Mouse (Mus musculus): ENCODE measurements around the gene Zfp334. TPM values are rescaled to one million over a fixed set of nuclear protein-coding genes. Genes with fewer than 3 reads are reported as not detected.
A peak's percentile ranks its signal among the peaks of the same experiment; 100 is the strongest.

The Zfp334 gene
- polyA plus RNA-seq, 1 experiment from 2014 or later, result 8.7 TPM

GRCm38 (mm10) chr2:165391561-165391960 is 3.5 kb upstream of the Zfp334 start:
- H3K9me3 ChIP-seq (ENCODE audit: control insufficient read depth, low read length), result no peaks in the 10 kb centered on the region
- peak; percentile 85 for DNase-seq (ENCODE audit: low spot score)
- peak; percentile 48; the same call in 1 of the 2 replicates for ATAC-seq (ENCODE audit: low read depth)
- 8% methylated on average over 8 of the region's 8 CpGs for whole genome bisulfite sequencing
- H3K27me3 ChIP-seq (replicated peaks; ENCODE audit: control insufficient read depth, insufficient read depth, low read length), result no peaks in the 10 kb centered on the region
- peaks cover 3% of the 10 kb centered on the region; the same call in 1 of the 2 replicates for H3K36me3 ChIP-seq (ENCODE audit: control insufficient read depth, insufficient read depth, low read length)
- H3K27ac ChIP-seq (replicated peaks; ENCODE audit: low read depth, low read length), result no peak overlapping the region
- H3K9ac ChIP-seq (ENCODE audit: low read depth, low read length), result no peak overlapping the region
- H3K4me3 ChIP-seq (ENCODE audit: low read depth, low read length), result no peak overlapping the region
- no peak overlapping the region for H3K4me2 ChIP-seq (ENCODE audit: low read depth, low read length)
- peaks cover 13% of the 10 kb centered on the region for H3K4me1 ChIP-seq (ENCODE audit: control insufficient read depth, insufficient read depth, low read length)

- ATAC-seq (ENCODE audit: low read depth), result no peak
- Histone ChIP-seq H3K36me3 (ENCODE audit: control insufficient read depth, insufficient read depth, low read length) (peaks cover 24% of the 10 kb centered on the region), H3K9me3 (ENCODE audit: control insufficient read depth, low read length) (no peaks in the 10 kb centered on the region), H3K4me2 (ENCODE audit: low read depth, low read length) (no peak overlapping the region), H3K27me3 (replicated peaks; ENCODE audit: control insufficient read depth, insufficient read depth, low read length) (no peaks in the 10 kb centered on the region), H3K4me3 (ENCODE audit: low read depth, low read length) (no peak overlapping the region), H3K4me1 (ENCODE audit: control insufficient read depth, insufficient read depth, low read length) (peaks cover 7% of the 10 kb centered on the region), H3K9ac (ENCODE audit: low read depth, low read length) (no peak overlapping the region), H3K27ac (replicated peaks; ENCODE audit: low read depth, low read length) (no peak overlapping the region)
- 78% methylated on average over 6 of the region's 6 CpGs for WGBS
- no peak for DNase-seq (ENCODE audit: low spot score)
Measured at GRCm38 (mm10) chr2:165389299-165389952, 1.4 kb upstream of the Zfp334 start.

GRCm38 (mm10) chr2:165387370-165387769 is 689 bp downstream of the Zfp334 start:
- Histone ChIP-seq H3K9ac (ENCODE audit: low read depth, low read length) (peak overlapping the region; percentile 95), H3K4me1 (ENCODE audit: control insufficient read depth, insufficient read depth, low read length) (peaks cover 7% of the 10 kb centered on the region), H3K27me3 (replicated peaks; ENCODE audit: control insufficient read depth, insufficient read depth, low read length) (no peaks in the 10 kb centered on the region), H3K9me3 (ENCODE audit: control insufficient read depth, low read length) (no peaks in the 10 kb centered on the region), H3K4me2 (ENCODE audit: low read depth, low read length) (peak overlapping the region; percentile 66), H3K27ac (replicated peaks; ENCODE audit: low read depth, low read length) (peak overlapping the region; percentile 79), H3K36me3 (ENCODE audit: control insufficient read depth, insufficient read depth, low read length) (peaks cover 45% of the 10 kb centered on the region), H3K4me3 (ENCODE audit: low read depth, low read length) (peak overlapping the region; percentile 83)
- 10% methylated on average over 4 of the region's 4 CpGs for WGBS
- DNase-seq (ENCODE audit: low spot score) (no peak), ATAC-seq (ENCODE audit: low read depth) (no peak)

GRCm38 (mm10) chr2:165380050-165380449 is 8.0 kb downstream of the Zfp334 start:
- no peak for ATAC-seq (ENCODE audit: low read depth)
- Histone ChIP-seq H3K4me1 (ENCODE audit: control insufficient read depth, insufficient read depth, low read length) (no peaks in the 10 kb centered on the region), H3K4me2 (ENCODE audit: low read depth, low read length) (no peak overlapping the region), H3K9ac (ENCODE audit: low read depth, low read length) (no peak overlapping the region), H3K9me3 (ENCODE audit: control insufficient read depth, low read length) (peaks cover 24% of the 10 kb centered on the region), H3K4me3 (ENCODE audit: low read depth, low read length) (no peak overlapping the region), H3K36me3 (ENCODE audit: control insufficient read depth, insufficient read depth, low read length) (peaks cover 95% of the 10 kb centered on the region), H3K27me3 (replicated peaks; ENCODE audit: control insufficient read depth, insufficient read depth, low read length) (no peaks in the 10 kb centered on the region), H3K27ac (replicated peaks; ENCODE audit: low read depth, low read length) (no peak overlapping the region)
- WGBS, result 97% methylated on average over 25 of the region's 25 CpGs
- DNase-seq (ENCODE audit: low spot score), result no peak

- DNase-seq (ENCODE audit: low spot score) (no peak), ATAC-seq (ENCODE audit: low read depth) (no peak)
- Histone ChIP-seq H3K4me3 (ENCODE audit: low read depth, low read length) (no peak overlapping the region), H3K27ac (replicated peaks; ENCODE audit: low read depth, low read length) (no peak overlapping the region), H3K9me3 (ENCODE audit: control insufficient read depth, low read length) (peaks cover 12% of the 10 kb centered on the region), H3K27me3 (replicated peaks; ENCODE audit: control insufficient read depth, insufficient read depth, low read length) (no peaks in the 10 kb centered on the region), H3K36me3 (ENCODE audit: control insufficient read depth, insufficient read depth, low read length) (peaks cover 63% of the 10 kb centered on the region), H3K4me1 (ENCODE audit: control insufficient read depth, insufficient read depth, low read length) (no peaks in the 10 kb centered on the region), H3K9ac (ENCODE audit: low read depth, low read length) (no peak overlapping the region), H3K4me2 (ENCODE audit: low read depth, low read length) (no peak overlapping the region)
- WGBS, result 88% methylated on average over 4 of the region's 4 CpGs
Measured at GRCm38 (mm10) chr2:165376001-165376400, 12.1 kb downstream of the Zfp334 start.

- ATAC-seq (ENCODE audit: low read depth), result no peak
- H3K9me3 ChIP-seq (ENCODE audit: control insufficient read depth, low read length), result peaks cover 7% of the 10 kb centered on the region
- no peak overlapping the region for H3K4me2 ChIP-seq (ENCODE audit: low read depth, low read length)
- H3K4me1 ChIP-seq (ENCODE audit: control insufficient read depth, insufficient read depth, low read length), result no peaks in the 10 kb centered on the region
- no peak overlapping the region for H3K27ac ChIP-seq (replicated peaks; ENCODE audit: low read depth, low read length)
- no peaks in the 10 kb centered on the region for H3K27me3 ChIP-seq (replicated peaks; ENCODE audit: control insufficient read depth, insufficient read depth, low read length)
- no peak overlapping the region for H3K4me3 ChIP-seq (ENCODE audit: low read depth, low read length)
- peaks cover 57% of the 10 kb centered on the region for H3K36me3 ChIP-seq (ENCODE audit: control insufficient read depth, insufficient read depth, low read length)
- DNase-seq (ENCODE audit: low spot score), result no peak
- 86% methylated on average over 5 of the region's 5 CpGs for WGBS
- H3K9ac ChIP-seq (ENCODE audit: low read depth, low read length), result no peak overlapping the region
Measured at GRCm38 (mm10) chr2:165375478-165375877, 12.6 kb downstream of the Zfp334 start.

GRCm38 (mm10) chr2:165371066-165371465 is 17.0 kb downstream of the Zfp334 start:
- Histone ChIP-seq H3K9ac (ENCODE audit: low read depth, low read length) (no peak overlapping the region), H3K27ac (replicated peaks; ENCODE audit: low read depth, low read length) (no peak overlapping the region), H3K27me3 (replicated peaks; ENCODE audit: control insufficient read depth, insufficient read depth, low read length) (peaks cover 7% of the 10 kb centered on the region), H3K36me3 (ENCODE audit: control insufficient read depth, insufficient read depth, low read length) (peaks cover 18% of the 10 kb centered on the region; the same call in 1 of the 2 replicates), H3K4me2 (ENCODE audit: low read depth, low read length) (no peak overlapping the region), H3K9me3 (ENCODE audit: control insufficient read depth, low read length) (no peaks in the 10 kb centered on the region), H3K4me3 (ENCODE audit: low read depth, low read length) (no peak overlapping the region), H3K4me1 (ENCODE audit: control insufficient read depth, insufficient read depth, low read length) (peaks cover 13% of the 10 kb centered on the region)
- 20% methylated on average over 3 of the region's 3 CpGs for WGBS
- no peak for DNase-seq (ENCODE audit: low spot score)
- ATAC-seq (ENCODE audit: low read depth), result no peak

- no peak overlapping the region for H3K27ac ChIP-seq (replicated peaks; ENCODE audit: low read depth, low read length)
- no peak for ATAC-seq (ENCODE audit: low read depth)
- no peak overlapping the region for H3K4me2 ChIP-seq (ENCODE audit: low read depth, low read length)
- WGBS, result 75% methylated on average over 3 of the region's 3 CpGs
- DNase-seq (ENCODE audit: low spot score), result no peak
- no peaks in the 10 kb centered on the region for H3K9me3 ChIP-seq (ENCODE audit: control insufficient read depth, low read length)
- H3K4me1 ChIP-seq (ENCODE audit: control insufficient read depth, insufficient read depth, low read length), result peaks cover 13% of the 10 kb centered on the region
- H3K27me3 ChIP-seq (replicated peaks; ENCODE audit: control insufficient read depth, insufficient read depth, low read length), result peaks cover 7% of the 10 kb centered on the region
- H3K9ac ChIP-seq (ENCODE audit: low read depth, low read length), result no peak overlapping the region
- no peak overlapping the region for H3K4me3 ChIP-seq (ENCODE audit: low read depth, low read length)
- peaks cover 11% of the 10 kb centered on the region; the same call in 1 of the 2 replicates for H3K36me3 ChIP-seq (ENCODE audit: control insufficient read depth, insufficient read depth, low read length)
Measured at GRCm38 (mm10) chr2:165370348-165370747, 17.7 kb downstream of the Zfp334 start.

- H3K4me3 ChIP-seq (ENCODE audit: low read depth, low read length), result peak within 1 kb of the TSS; percentile 35
- H3K27ac ChIP-seq (replicated peaks; ENCODE audit: low read depth, low read length), result no peak within 1 kb of the TSS
- DNase-seq (ENCODE audit: low spot score) (peak; percentile 41), ATAC-seq (ENCODE audit: low read depth) (peak; percentile 16; the same call in 1 of the 2 replicates)
- peaks cover 13% of the 10 kb centered on the region for H3K4me1 ChIP-seq (ENCODE audit: control insufficient read depth, insufficient read depth, low read length)
- peak within 1 kb of the TSS; percentile 61 for H3K4me2 ChIP-seq (ENCODE audit: low read depth, low read length)
- H3K9me3 ChIP-seq (ENCODE audit: control insufficient read depth, low read length), result no peaks in the 10 kb centered on the region
- H3K36me3 ChIP-seq (ENCODE audit: control insufficient read depth, insufficient read depth, low read length), result no peaks in the 10 kb centered on the region
- 1% methylated on average over 23 of the region's 27 CpGs for WGBS
- H3K9ac ChIP-seq (ENCODE audit: low read depth, low read length), result peak within 1 kb of the TSS; percentile 51
- peaks cover 7% of the 10 kb centered on the region for H3K27me3 ChIP-seq (replicated peaks; ENCODE audit: control insufficient read depth, insufficient read depth, low read length)
Measured at GRCm38 (mm10) chr2:165368496-165368895, 19.6 kb downstream of the Zfp334 start, which contains the start of gene Zfp663. Gene Zfp663, minus strand, starts transcription at chr2:165368729.
